Mouse (Mus musculus): Measurements from ENCODE around the gene 1700025G04Rik.

- no peak for TF ChIP-seq USF1 (IDR thresholded peaks at IDR 0.05; ENCODE audit: low read depth, low read length)
- no peak for TF ChIP-seq ZMIZ1 (IDR thresholded peaks at IDR 0.05; ENCODE audit: low read depth, low read length)
- TF ChIP-seq SMC3 (IDR thresholded peaks at IDR 0.05; ENCODE audit: low read depth, low read length) = no peak
- TF ChIP-seq CTCF (conservative IDR thresholded peaks at IDR 0.05 in 1 of 2, IDR thresholded peaks at IDR 0.05 in 1 of 2; ENCODE audit: low read depth in 2 of 2, low read length in 2 of 2) = no peak
- TF ChIP-seq EP300 (IDR thresholded peaks at IDR 0.05; ENCODE audit: low read length) = no peak
- TF ChIP-seq GABPA (IDR thresholded peaks at IDR 0.05; ENCODE audit: insufficient replicate concordance, low read depth, low read length) = no peak
- no peak for TF ChIP-seq E2F4 (IDR thresholded peaks at IDR 0.05; ENCODE audit: insufficient replicate concordance, low read depth, low read length)
- TF ChIP-seq POLR2A (IDR thresholded peaks at IDR 0.05; ENCODE audit: low read depth, low read length) = no peak
- TF ChIP-seq TBP (conservative IDR thresholded peaks at IDR 0.05; ENCODE audit: low read depth, low read length) = no peak
- no peak for TF ChIP-seq SIN3A (IDR thresholded peaks at IDR 0.05; ENCODE audit: low read length)
- TF ChIP-seq JUND (conservative IDR thresholded peaks at IDR 0.05; ENCODE audit: low read depth, low read length) = no peak
These were observed 234.4 kb downstream of the 1700025G04Rik start for GRCm38 (mm10) chr1:151855561-151855960.
